Mouse (Mus musculus) G1E (cell line): Measurements from ENCODE around the gene Gli1.

Source experiments
- CTCF ChIP-seq: IDR thresholded peaks from 2 replicates; pipeline ENCODE4 v1.5.1; 2012; ENCODE audit warnings: low read depth, low read length, inconsistent platforms, mixed read lengths
- GATA1 ChIP-seq: IDR thresholded peaks from 2 replicates; pipeline ENCODE4 v1.6.1; 2012; ENCODE audit warnings: borderline replicate concordance, low read length, inconsistent platforms, mixed read lengths

- no peak for TF ChIP-seq CTCF
- no peak for TF ChIP-seq GATA1
These were observed 25.3 kb upstream of the Gli1 start for GRCm38 (mm10) chr10:127367116-127367515.
